Mouse (Mus musculus) testis, adult 2 months (tissue): ENCODE results near the gene Ugt1a7c.

Experiments used
- CTCF ChIP-seq: fragments of 200-500 bp; IDR thresholded peaks from 2 replicates; pipeline ENCODE4 v1.5.1; 2012; ENCODE audit warnings: low read depth, mild to moderate bottlenecking, inconsistent platforms, low read length, moderate library complexity; ENCODE audit not compliant: control insufficient read depth, insufficient read depth, insufficient replicate concordance
- POLR2A ChIP-seq: fragments of 200-500 bp; IDR thresholded peaks from 2 replicates; pipeline ENCODE4 v1.6.1; 2012; ENCODE audit warnings: low read depth, mild to moderate bottlenecking, inconsistent platforms, low read length, moderate library complexity; ENCODE audit not compliant: control insufficient read depth

- no peak for TF ChIP-seq CTCF
- TF ChIP-seq POLR2A, result no peak
Observed at GRCm38 (mm10) chr1:88238771-88239170, 143.9 kb downstream of the Ugt1a7c start.
